Mouse (Mus musculus): ENCODE data around the gene Gnpat.
"Not testable (repeated sequence)": the region's sequence is repeated elsewhere in the genome, so short reads cannot be mapped to it uniquely, and the experiment has no call there.

Gnpat gene

GRCm38 (mm10) chr8:124836273-124836672 is 26.6 kb upstream of the Gnpat start:
- H3K4me1 ChIP-seq (replicated peaks; ENCODE audit: low read depth, low read length) = peaks cover 33% of the 10 kb centered on the region
- H3K4me3 ChIP-seq (replicated peaks; ENCODE audit: low read length) = no peak overlapping the region
- peaks cover 27% of the 10 kb centered on the region for H3K27me3 ChIP-seq (ENCODE audit: insufficient read depth, low read length)
- H3K36me3 ChIP-seq (ENCODE audit: insufficient read depth, low read length) = peaks cover 42% of the 10 kb centered on the region
- TF ChIP-seq NANOG (IDR thresholded peaks at IDR 0.05; ENCODE audit: borderline replicate concordance, low read length) (no peak), CTCF (conservative IDR thresholded peaks at IDR 0.05; ENCODE audit: low read length) (no peak), POU5F1 (IDR thresholded peaks at IDR 0.05; ENCODE audit: borderline replicate concordance, low read length) (no peak)
- H3K9me3 ChIP-seq (ENCODE audit: low read length) = no peaks in the 10 kb centered on the region

- no peaks in the 10 kb centered on the region for H3K9me3 ChIP-seq (ENCODE audit: low read length)
- H3K4me3 ChIP-seq (replicated peaks; ENCODE audit: low read length) = no peak overlapping the region
- peaks cover 49% of the 10 kb centered on the region for H3K36me3 ChIP-seq (ENCODE audit: insufficient read depth, low read length)
- peaks cover 21% of the 10 kb centered on the region for H3K27me3 ChIP-seq (ENCODE audit: insufficient read depth, low read length)
- TF ChIP-seq NANOG (IDR thresholded peaks at IDR 0.05; ENCODE audit: borderline replicate concordance, low read length) = no peak
- peaks cover 31% of the 10 kb centered on the region for H3K4me1 ChIP-seq (replicated peaks; ENCODE audit: low read depth, low read length)
Observed at GRCm38 (mm10) chr8:124836907-124837306, 25.9 kb upstream of the Gnpat start.

- Histone ChIP-seq H3K9me3 (ENCODE audit: low read length) (no peaks in the 10 kb centered on the region), H3K4me1 (replicated peaks; ENCODE audit: low read depth, low read length) (peaks cover 37% of the 10 kb centered on the region), H3K4me3 (replicated peaks; ENCODE audit: low read length) (no peak overlapping the region), H3K36me3 (ENCODE audit: insufficient read depth, low read length) (peaks cover 59% of the 10 kb centered on the region), H3K27me3 (ENCODE audit: insufficient read depth, low read length) (peaks cover 11% of the 10 kb centered on the region)
- TF ChIP-seq NANOG (IDR thresholded peaks at IDR 0.05; ENCODE audit: borderline replicate concordance, low read length) (no peak), POU5F1 (IDR thresholded peaks at IDR 0.05; ENCODE audit: borderline replicate concordance, low read length) (no peak), CTCF (conservative IDR thresholded peaks at IDR 0.05; ENCODE audit: low read length) (no peak)
Observed at GRCm38 (mm10) chr8:124837956-124838355, 24.9 kb upstream of the Gnpat start.

GRCm38 (mm10) chr8:124839371-124839770 is 23.5 kb upstream of the Gnpat start:
- TF ChIP-seq POU5F1 (IDR thresholded peaks at IDR 0.05; ENCODE audit: borderline replicate concordance, low read length) (no peak), NANOG (IDR thresholded peaks at IDR 0.05; ENCODE audit: borderline replicate concordance, low read length) (no peak), CTCF (conservative IDR thresholded peaks at IDR 0.05; ENCODE audit: low read length) (no peak)
- H3K4me3 ChIP-seq (replicated peaks; ENCODE audit: low read length) = no peak overlapping the region
- H3K36me3 ChIP-seq (ENCODE audit: insufficient read depth, low read length) = peaks cover 73% of the 10 kb centered on the region

GRCm38 (mm10) chr8:124840900-124841299 is 21.9 kb upstream of the Gnpat start:
- TF ChIP-seq POU5F1 (IDR thresholded peaks at IDR 0.05; ENCODE audit: borderline replicate concordance, low read length) (no peak), NANOG (IDR thresholded peaks at IDR 0.05; ENCODE audit: borderline replicate concordance, low read length) (no peak), CTCF (conservative IDR thresholded peaks at IDR 0.05; ENCODE audit: low read length) (no peak)
- H3K27me3 ChIP-seq (ENCODE audit: insufficient read depth, low read length) = no peaks in the 10 kb centered on the region
- peaks cover 88% of the 10 kb centered on the region for H3K36me3 ChIP-seq (ENCODE audit: insufficient read depth, low read length)
- H3K4me3 ChIP-seq (replicated peaks; ENCODE audit: low read length) = no peak overlapping the region
- no peaks in the 10 kb centered on the region for H3K9me3 ChIP-seq (ENCODE audit: low read length)
- peaks cover 49% of the 10 kb centered on the region for H3K4me1 ChIP-seq (replicated peaks; ENCODE audit: low read depth, low read length)

More at GRCm38 (mm10) chr8:124839371-124839770, 23.5 kb upstream of the Gnpat start:
- Histone ChIP-seq H3K4me1 (replicated peaks; ENCODE audit: low read depth, low read length) (peaks cover 41% of the 10 kb centered on the region), H3K9me3 (ENCODE audit: low read length) (no peaks in the 10 kb centered on the region), H3K27me3 (ENCODE audit: insufficient read depth, low read length) (no peaks in the 10 kb centered on the region)

- Histone ChIP-seq H3K9me3 (ENCODE audit: low read length) (no peaks in the 10 kb centered on the region), H3K27me3 (ENCODE audit: insufficient read depth, low read length) (no peaks in the 10 kb centered on the region), H3K4me1 (replicated peaks; ENCODE audit: low read depth, low read length) (peaks cover 49% of the 10 kb centered on the region), H3K4me3 (replicated peaks; ENCODE audit: low read length) (no peak overlapping the region), H3K36me3 (ENCODE audit: insufficient read depth, low read length) (peaks cover 88% of the 10 kb centered on the region)
- TF ChIP-seq NANOG (IDR thresholded peaks at IDR 0.05; ENCODE audit: borderline replicate concordance, low read length) = no peak
- no peak for TF ChIP-seq POU5F1 (IDR thresholded peaks at IDR 0.05; ENCODE audit: borderline replicate concordance, low read length)
- no peak for TF ChIP-seq CTCF (conservative IDR thresholded peaks at IDR 0.05; ENCODE audit: low read length)
Observed at GRCm38 (mm10) chr8:124841775-124842174, 21.1 kb upstream of the Gnpat start.

GRCm38 (mm10) chr8:124842929-124843328 is 19.9 kb upstream of the Gnpat start:
- H3K27me3 ChIP-seq (ENCODE audit: insufficient read depth, low read length); H3K4me3 ChIP-seq (replicated peaks; ENCODE audit: low read length); H3K9me3 ChIP-seq (ENCODE audit: low read length): not testable (repeated sequence)
- H3K36me3 ChIP-seq (ENCODE audit: insufficient read depth, low read length) = peaks cover 79% of the 10 kb centered on the region
- peaks cover 49% of the 10 kb centered on the region for H3K4me1 ChIP-seq (replicated peaks; ENCODE audit: low read depth, low read length)

GRCm38 (mm10) chr8:124845131-124845530 is 17.7 kb upstream of the Gnpat start:
- peaks cover 57% of the 10 kb centered on the region for H3K36me3 ChIP-seq (ENCODE audit: insufficient read depth, low read length)
- no peak overlapping the region for H3K4me3 ChIP-seq (replicated peaks; ENCODE audit: low read length)
- H3K9me3 ChIP-seq (ENCODE audit: low read length) = no peaks in the 10 kb centered on the region
- no peaks in the 10 kb centered on the region for H3K27me3 ChIP-seq (ENCODE audit: insufficient read depth, low read length)
- TF ChIP-seq CTCF (conservative IDR thresholded peaks at IDR 0.05; ENCODE audit: low read length) = no peak
- TF ChIP-seq NANOG (IDR thresholded peaks at IDR 0.05; ENCODE audit: borderline replicate concordance, low read length) = no peak
- no peak for TF ChIP-seq POU5F1 (IDR thresholded peaks at IDR 0.05; ENCODE audit: borderline replicate concordance, low read length)
- H3K4me1 ChIP-seq (replicated peaks; ENCODE audit: low read depth, low read length) = peaks cover 40% of the 10 kb centered on the region

- Histone ChIP-seq H3K27me3 (ENCODE audit: insufficient read depth, low read length) (no peaks in the 10 kb centered on the region), H3K36me3 (ENCODE audit: insufficient read depth, low read length) (peaks cover 53% of the 10 kb centered on the region), H3K9me3 (ENCODE audit: low read length) (no peaks in the 10 kb centered on the region), H3K4me1 (replicated peaks; ENCODE audit: low read depth, low read length) (peaks cover 38% of the 10 kb centered on the region), H3K4me3 (replicated peaks; ENCODE audit: low read length) (no peak overlapping the region)
- TF ChIP-seq POU5F1 (IDR thresholded peaks at IDR 0.05; ENCODE audit: borderline replicate concordance, low read length) = no peak
- no peak for TF ChIP-seq NANOG (IDR thresholded peaks at IDR 0.05; ENCODE audit: borderline replicate concordance, low read length)
- TF ChIP-seq CTCF (conservative IDR thresholded peaks at IDR 0.05; ENCODE audit: low read length) = no peak
Observed at GRCm38 (mm10) chr8:124845573-124845972, 17.3 kb upstream of the Gnpat start.
